Mouse (Mus musculus) inflammation-experienced regulatory T-cells, adult 6 months (primary cell): ENCODE measurements at regions not wholly inside any gene's neighbourhood (a gene's known extent, or its start where the extent isn't known, plus 50 kb on each side); places are given as distances from the start of the nearest gene placed in this dataset.

Experiments used
- ATAC-seq: one replicate; pipeline ENCODE4 v1.8.0; 2017

DNA sequence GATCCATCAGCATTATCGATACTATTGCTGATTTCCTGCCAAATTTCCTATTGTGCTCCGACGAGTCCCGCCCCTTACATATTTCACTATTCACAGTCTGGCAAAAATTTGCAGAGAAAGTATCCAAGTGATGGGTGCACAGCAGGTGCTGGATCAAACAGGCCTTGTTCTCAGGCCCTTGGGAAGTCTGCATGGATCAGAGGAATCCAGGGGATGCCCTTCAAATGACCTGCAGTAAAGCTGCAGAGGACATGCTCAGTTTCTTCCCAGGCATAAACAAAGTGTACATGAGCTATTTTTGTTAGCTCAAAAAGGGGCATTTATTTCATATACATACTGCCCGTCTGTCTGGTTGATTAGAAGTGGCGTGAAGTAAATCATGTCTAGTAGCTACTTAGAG, 194.2 kb upstream of the Zic1 start:
- no peak for ATAC-seq

DNA sequence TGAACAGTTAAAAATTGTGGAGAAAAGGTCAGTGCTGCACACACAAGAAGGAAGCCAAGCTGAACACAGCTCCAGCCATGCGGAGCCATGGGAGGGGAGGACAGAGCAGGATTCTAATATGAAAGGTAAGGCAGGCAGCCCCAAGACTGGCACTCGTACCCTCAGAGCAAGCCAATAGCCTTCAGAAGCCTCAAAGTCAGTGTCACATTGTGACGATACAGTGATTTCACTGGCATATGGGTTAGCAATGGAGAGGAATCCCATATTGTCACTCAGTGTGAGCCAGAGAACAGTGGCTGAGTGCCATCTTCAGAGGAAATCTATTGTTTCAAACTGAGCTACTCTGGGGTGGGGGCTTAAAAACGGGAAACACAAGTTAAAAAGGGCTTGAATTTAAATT, 181.4 kb upstream of the Zic1 start:
- no peak for ATAC-seq

DNA sequence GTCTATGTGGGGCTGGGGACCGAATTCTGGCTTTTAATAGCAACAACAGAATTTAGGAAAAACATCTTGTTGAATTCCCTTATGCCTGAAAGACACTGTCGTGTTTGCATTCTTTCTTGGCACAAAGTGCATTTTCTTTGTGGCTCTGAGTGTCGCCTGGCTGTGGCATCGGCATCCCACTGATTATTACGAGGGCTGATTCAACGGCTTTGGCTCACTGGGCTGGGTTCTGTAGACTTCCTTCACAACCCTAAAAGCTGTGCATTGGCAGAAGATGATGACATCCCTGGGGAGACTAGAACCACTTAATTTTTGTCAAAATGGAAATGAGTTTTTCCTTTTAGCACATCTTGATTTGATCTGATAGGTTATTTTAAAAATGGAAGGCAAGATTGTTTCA, 179.8 kb upstream of the Zic1 start:
- ATAC-seq, result no peak

DNA sequence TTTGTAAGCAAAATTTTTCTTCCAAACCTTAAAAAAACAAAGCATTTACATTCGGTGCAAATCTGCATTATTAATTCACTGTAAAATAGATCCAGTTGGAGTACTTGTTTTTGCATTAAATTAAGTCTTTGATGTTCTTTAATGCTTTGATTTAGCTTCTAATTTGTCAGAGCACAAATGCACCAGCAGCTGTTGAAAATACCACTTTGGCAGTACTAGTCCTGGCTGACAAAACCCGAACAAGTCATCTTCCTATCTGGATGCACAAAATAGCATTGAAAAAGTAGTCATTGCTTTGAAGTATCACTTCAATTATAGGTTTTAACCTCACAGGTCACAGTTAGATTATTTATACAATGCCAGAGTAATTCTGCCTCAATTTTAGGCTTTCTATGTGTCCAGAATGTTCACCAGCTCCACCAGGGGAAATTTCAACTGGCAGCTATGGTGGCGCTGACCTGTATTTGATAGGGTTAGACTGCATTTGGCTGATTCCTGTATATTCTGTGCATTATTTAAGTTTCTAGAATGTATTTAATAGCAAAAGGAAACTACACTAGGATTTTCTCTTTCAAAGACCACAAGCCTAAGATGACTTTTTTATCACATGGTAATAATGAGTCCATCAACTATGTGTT, 163.3 kb upstream of the Zic1 start:
- ATAC-seq, result no peak

DNA sequence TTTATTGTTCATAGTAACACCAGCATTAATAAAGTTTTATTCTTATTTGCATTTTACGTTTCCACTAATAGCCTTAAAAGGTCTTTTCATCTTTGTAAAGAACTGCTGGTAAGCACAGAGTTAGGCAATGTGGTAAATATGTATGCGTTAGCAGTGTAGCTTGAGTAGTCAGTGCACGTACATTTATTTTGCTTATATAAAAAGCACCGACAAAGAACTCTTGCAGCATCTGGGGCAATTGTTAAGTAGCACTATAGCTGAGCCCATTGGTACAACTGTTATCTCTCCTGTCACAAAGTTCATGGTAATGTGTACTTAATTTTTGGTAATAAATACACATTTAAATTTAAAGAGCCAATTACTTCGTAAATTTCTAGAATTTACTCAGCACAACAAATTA, 162.8 kb upstream of the Zic1 start:
- ATAC-seq, result no peak

DNA sequence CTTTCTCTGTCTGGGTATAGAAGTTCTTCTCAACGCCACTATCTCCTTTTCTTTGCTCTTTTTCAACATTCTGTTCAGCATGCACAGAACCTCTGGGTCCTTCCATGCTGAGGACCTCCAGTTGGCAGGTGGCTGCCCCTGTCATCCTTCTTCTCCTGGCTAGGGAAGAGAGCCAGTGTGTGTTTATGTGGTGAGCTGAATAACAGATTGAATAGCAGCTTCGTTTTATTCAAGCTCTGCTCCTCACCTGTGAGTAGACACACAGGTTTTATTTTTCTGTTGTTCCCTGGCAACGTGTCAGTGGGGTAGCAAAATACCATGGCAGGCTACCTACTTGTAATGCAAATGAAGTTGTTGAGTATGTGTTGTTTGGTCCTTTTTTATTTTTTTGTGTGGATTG, 154.9 kb upstream of the Zic1 start:
- no peak for ATAC-seq

DNA sequence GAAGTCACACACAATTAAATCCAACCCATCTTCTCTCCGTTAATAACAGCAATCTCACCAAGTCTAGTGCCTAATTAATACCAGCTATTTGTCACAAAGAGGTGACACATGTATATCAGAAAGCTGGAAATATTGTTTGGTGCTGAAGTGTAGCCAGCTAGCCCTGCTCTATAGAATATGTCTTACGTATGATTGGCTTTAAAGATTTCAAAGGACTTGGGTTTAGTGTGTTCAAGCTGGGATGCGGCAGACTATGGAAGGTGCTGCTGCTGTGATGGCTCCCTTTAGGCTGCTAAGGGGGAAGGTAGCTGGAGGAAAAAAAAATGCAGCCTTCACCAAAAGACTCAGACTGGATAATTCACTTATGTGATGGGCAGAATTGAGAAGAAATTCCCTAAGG, 144.1 kb upstream of the Zic1 start:
- ATAC-seq, result no peak

DNA sequence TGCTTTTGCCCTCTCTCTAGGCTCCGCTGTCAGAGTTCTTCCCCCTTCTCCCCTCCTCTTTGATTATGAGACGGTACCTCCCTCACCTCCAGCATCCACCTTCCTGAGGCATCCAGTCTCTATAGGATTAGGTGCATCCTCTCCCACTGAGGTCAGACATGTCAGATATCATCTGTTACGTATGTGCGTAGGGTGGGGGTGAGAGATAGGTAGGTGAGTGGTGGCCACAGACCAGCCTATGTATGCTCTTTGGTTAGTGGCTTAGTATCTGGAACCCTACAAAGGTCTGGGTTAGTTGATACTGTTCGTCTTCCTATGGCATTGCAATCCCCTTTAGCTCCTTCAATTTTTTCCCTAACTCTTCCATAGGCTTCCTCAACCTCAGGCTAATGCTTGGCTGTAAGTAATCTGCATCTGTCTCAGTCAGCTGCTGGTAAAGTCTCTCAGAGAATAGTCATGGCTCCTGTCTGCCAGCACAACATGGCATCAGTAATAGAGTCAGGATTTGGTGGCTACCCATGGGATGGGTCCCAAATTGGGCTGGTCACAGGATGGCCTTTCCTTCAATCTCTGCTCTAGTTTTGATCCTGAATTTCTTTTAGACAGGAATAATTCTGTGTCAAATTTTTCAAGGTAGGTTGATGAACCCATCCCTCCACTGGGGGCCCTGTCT, 138.2 kb upstream of the Zic1 start:
- ATAC-seq, result no peak

DNA sequence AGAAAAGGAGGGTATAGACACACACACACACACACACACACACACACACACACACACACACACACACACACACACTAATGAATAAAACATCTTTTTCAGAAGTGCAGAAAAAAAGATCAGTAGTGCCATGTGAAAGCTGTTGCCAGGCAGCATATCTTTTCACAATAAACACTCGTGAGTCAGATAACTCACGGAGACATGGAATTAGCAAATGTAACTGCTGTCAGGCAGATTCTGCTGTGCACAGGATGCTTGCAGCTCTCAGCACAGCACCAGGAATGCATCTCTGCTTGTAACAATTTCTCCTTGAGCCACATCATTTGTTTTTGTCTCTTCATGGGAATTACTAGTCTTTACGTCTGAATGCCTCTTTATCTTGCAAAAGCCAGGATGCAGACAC, 111.0 kb upstream of the Zic1 start:
- ATAC-seq, result no peak

DNA sequence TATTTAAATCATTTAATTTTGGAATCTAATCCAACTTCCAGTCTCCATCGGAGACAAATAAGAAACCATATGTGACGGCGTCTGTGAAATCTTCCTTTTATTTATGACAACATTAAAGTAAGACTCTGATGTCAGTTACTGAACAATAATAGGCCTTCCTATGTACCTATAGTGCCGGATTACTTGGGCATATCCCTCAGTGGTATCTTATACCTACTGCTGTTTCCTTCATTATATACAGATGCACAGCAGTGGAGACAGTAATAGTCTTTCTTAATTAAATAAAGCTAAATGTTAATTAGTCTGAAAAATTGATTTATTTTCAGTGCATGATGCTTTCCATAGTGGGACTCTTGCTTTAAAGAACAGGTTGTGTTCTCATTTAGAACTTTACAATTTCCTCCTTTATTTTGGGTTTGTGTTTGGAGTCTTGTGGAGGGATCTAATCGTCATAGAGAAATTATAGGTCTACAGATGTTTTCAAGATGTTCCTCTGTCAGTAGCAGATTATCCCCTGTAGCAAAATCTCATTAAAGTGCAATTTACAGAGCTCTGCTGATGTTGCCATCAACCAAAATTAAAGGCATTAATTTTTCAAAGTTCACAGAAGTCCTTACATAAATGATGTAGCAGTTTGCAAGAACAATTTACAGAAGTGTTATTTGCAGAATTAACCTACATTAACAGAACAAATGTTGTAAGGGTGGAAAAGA, 97.3 kb upstream of the Zic1 start:
- no peak for ATAC-seq

DNA sequence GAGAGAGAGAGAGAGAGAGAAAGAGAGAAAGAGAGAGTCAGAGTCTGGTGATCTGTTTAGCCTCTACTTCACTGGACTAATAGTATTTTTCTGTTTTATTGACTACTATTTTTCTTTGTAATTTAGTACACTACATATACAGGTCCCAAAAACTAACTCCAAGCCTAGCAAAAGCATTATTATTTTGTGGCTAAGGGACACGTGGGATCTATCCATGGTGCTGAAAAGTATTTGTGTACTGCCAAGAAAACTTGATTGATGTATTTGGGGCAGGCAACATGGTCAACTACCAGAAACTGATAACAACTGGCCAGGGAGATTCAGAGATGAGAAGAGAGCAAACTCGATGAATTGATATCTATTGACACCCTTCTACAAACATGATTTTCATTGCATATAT, 94.3 kb upstream of the Zic1 start:
- ATAC-seq, result no peak

DNA sequence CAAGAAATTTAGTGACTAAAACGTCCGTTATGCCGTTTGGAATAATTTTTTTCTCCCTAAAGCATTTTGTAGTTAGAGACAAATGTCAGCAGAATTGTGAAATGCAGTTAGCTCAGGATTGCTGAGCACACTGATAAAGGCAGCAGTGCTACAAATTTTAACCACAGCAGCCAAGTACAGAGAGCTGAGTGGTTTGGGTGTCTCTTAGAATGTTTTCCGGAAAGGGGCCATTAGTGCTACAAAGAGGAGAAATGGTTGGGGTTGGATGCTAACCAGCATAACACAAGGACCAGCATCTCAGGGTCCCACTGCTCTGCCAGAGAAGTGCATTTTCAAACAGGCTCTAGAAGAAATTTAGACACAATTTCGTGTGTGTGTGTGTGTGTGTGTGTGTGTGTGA, 91.2 kb upstream of the Zic1 start:
- no peak for ATAC-seq

DNA sequence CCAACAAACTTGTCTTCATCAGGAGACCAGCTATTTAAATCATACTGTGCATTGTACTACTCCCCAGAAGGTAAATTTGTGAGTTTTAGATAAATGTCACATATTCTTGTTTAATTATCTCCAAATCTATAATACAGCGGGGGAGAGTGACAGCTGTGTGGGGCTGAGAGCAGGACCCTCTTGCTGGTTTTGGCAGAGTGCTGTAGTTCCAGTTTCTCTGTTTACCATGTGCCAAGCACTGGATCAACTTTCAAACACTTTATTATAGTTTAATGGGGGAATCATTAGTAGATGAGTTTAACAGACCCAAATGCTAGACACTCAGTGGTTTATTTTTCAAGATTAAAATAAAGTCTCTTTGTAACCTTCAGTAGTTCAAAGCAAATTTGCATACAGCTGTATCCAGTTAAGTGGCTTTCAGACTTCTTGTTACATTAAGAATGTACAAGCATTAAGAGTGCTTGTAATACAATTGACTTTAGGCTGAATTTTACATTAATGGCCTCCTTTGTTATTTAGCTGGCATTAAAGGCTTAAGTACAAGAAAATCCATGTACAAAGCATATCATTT, 90.7 kb upstream of the Zic1 start:
- no peak for ATAC-seq

DNA sequence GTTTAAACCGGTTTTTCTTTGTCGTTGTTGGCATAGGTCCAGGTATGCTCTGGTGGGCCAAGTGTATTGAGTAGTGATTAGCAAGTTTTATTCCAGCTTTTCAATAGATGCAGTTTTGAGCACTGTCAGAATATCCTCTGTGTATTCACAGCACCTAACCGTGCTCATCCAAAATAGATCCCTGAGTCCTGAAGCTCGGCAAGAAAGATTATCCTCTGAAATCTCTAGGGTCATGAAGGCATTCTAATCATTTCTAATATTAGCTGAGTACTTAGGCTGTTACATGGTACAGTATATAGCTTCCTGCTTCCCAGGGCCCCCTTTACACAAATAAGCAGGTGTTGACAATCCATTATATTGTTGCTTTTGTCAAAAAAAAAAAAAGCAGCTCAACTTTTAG, 73.5 kb upstream of the Zic1 start:
- no peak for ATAC-seq
